Mouse (Mus musculus) heart, embryonic 14.5 days (tissue): Measurements from ENCODE around the gene Slc26a9. TPM values are rescaled to one million over a fixed set of nuclear protein-coding genes. Genes with fewer than 3 reads are reported as not detected.

Source experiments
- ATAC-seq: fragments of 200-750 bp; cut with Nextera tagmentation; 2 replicates; pipeline ENCODE4 v1.8.0; 2017; ENCODE audit warnings: low read depth, moderate TSS enrichment; ENCODE audit not compliant: insufficient number of reproducible peaks, insufficient read depth, low FRiP score
- H3K27ac ChIP-seq, 2 experiments: fragments of 200-500 bp in 1 of 2; fragments of 300-500 bp in 1 of 2; sonication (generic) in 1 of 2; replicated peaks in 1 of 2; 2 replicates each; pipeline ENCODE4 v1.5.1; 2012 to 2014; ENCODE audit warnings: low read depth in 2 of 2, low read length in 2 of 2, control low read depth in 1 of 2, mild to moderate bottlenecking in 1 of 2, mixed read lengths in 1 of 2; ENCODE audit not compliant: control insufficient read depth in 1 of 2, insufficient read depth in 1 of 2
- H3K27me3 ChIP-seq: fragments of 300-500 bp; sonication (generic); 2 replicates; pipeline ENCODE4 v1.6.1; 2014; ENCODE audit warnings: mild to moderate bottlenecking, low read length, control low read depth; ENCODE audit not compliant: control insufficient read depth, insufficient read depth
- H3K36me3 ChIP-seq: fragments of 300-500 bp; sonication (generic); 2 replicates; pipeline ENCODE4 v1.6.1; 2014; ENCODE audit warnings: mild to moderate bottlenecking, control low read depth, low read length, mixed read lengths; ENCODE audit not compliant: control insufficient read depth, insufficient read depth
- H3K4me1 ChIP-seq, 2 experiments: fragments of 200-500 bp in 1 of 2; fragments of 300-500 bp in 1 of 2; sonication (generic) in 1 of 2; 2 replicates each; pipeline ENCODE4 v1.6.1; 2012 to 2014; ENCODE audit warnings: low read length in 2 of 2, control low read depth in 1 of 2, mixed read lengths in 1 of 2; ENCODE audit not compliant: control insufficient read depth in 2 of 2, insufficient read depth in 2 of 2
- H3K4me2 ChIP-seq: fragments of 300-500 bp; sonication (generic); 2 replicates; pipeline ENCODE4 v1.6.1; 2014; ENCODE audit warnings: mild to moderate bottlenecking, low read length
- H3K4me3 ChIP-seq, 2 experiments: fragments of 200-500 bp in 1 of 2; fragments of 300-500 bp in 1 of 2; sonication (generic) in 1 of 2; 2 replicates each; pipeline ENCODE4 v1.5.1; 2012 to 2014; ENCODE audit warnings: low read length in 2 of 2, mild to moderate bottlenecking in 2 of 2, control low read depth in 1 of 2, low read depth in 1 of 2, moderate library complexity in 1 of 2; ENCODE audit not compliant: control insufficient read depth in 1 of 2, insufficient read depth in 1 of 2
- H3K9ac ChIP-seq: fragments of 300-500 bp; sonication (generic); 2 replicates; pipeline ENCODE4 v1.6.1; 2014; ENCODE audit warnings: mild to moderate bottlenecking, low read length
- H3K9me3 ChIP-seq: fragments of 300-500 bp; sonication (generic); 2 replicates; pipeline ENCODE4 v1.6.1; 2016; ENCODE audit warnings: low read length, control low read depth; ENCODE audit not compliant: control insufficient read depth
- WGBS: fragments of 180-500 bp; shearing (Covaris S2); extraction: QIAGEN DNeasy Blood & Tissue Kit; methylation state at CpG from one replicate; pipeline ENCODE4 v1.1.7; 2014; 5-methylcytosine and 5-hydroxymethylcytosine counted together
- polyA plus RNA-seq: library from polyadenylated mRNA; unstranded; fragments of >200 nt; fragmentation: Nextera tagmentation; extraction: Ambion mirVana; gene quantifications from 2 replicates; pipeline ENCODE4 v1.2.1, GENCODE M21; 2014

Gene Slc26a9
- polyA plus RNA-seq, 1 experiment from 2014 or later, result 0.23 TPM

DNA sequence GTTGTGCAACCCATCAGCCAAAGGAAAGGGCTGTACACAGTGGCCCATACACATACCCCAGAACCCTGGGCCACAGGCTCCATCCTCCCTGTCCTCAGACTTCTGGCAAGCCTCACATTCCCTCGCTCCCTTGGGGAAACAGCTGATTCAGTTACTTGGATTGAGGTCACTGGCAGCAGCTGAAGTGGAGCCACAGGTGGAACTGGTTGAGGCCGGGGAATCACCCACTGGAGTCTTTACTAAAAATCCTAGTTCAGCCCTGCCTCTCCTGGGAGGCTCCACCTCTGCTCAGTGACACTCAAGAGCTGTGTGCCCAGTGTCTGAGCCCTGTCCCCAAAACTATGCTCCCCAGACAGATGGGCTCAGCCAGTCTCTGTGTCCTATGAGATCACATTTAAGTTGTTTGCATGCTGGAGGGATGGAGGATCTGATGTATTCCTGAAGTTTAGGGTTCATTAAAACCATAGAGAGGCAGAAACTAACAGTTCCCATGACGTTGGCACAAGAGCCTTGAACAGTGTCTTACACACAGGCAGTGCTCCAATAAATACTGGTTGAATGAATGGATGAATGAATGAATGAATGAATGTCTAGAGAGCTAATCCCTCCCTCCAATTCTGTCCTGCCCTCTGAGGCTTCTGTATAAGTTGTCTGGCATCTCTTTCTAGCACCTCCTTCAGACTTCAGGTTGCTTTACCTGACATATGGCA is 7.5 kb downstream of the Slc26a9 start:
- 81% methylated on average over 3 of the region's 3 CpGs for WGBS
- H3K36me3 ChIP-seq, result no peaks in the 10 kb centered on the region
- H3K4me1 ChIP-seq, result peaks cover 20 to 31% of the 10 kb centered on the region in 2 experiments
- peaks cover 5% of the 10 kb centered on the region; the same call in 1 of the 2 replicates for H3K27me3 ChIP-seq
- H3K9me3 ChIP-seq, result no peaks in the 10 kb centered on the region
- ATAC-seq, result no peak
- H3K4me3 ChIP-seq, result no peak overlapping the region
- 0 out of 4 replicates have a peak overlapping the region, but pooled peaks of 1 of the 2 experiments have one; percentile 9 for H3K27ac ChIP-seq
- no peak overlapping the region for H3K9ac ChIP-seq
- no peak overlapping the region for H3K4me2 ChIP-seq

DNA sequence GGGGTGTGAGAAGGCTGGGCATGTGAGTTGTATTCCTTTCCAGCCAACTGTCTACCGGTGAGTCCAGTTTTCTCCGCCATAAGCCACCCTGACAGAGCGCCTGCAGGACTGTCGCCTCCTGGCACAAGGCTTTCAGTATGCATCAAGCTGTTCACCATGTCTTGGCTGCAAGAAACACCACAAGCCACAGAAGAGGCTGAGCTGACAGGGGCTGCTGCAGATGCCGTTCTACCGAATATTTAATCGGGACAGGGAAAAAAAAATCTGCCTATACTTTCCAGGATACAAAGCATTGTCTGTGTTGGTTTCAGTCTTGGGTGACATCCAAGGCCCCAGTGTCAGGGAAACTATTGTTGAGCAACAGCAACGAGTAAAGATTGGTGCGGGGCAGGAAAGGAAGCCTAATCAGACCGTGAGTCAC is 8.1 kb downstream of the Slc26a9 start:
- WGBS, result 66% methylated on average over 10 of the region's 10 CpGs
- no peak overlapping the region for H3K9ac ChIP-seq
- H3K27ac ChIP-seq, result 0 out of 4 replicates have a peak overlapping the region, but pooled peaks of 1 of the 2 experiments have one; percentile 9
- H3K27me3 ChIP-seq, result peaks cover 5% of the 10 kb centered on the region; the same call in 1 of the 2 replicates
- H3K4me1 ChIP-seq, result peaks cover 20 to 31% of the 10 kb centered on the region in 2 experiments
- H3K4me3 ChIP-seq, result no peak overlapping the region
- no peaks in the 10 kb centered on the region for H3K36me3 ChIP-seq
- no peaks in the 10 kb centered on the region for H3K9me3 ChIP-seq
- ATAC-seq, result no peak
- H3K4me2 ChIP-seq, result 0 out of 2 replicates have a peak overlapping the region, but pooled peaks have one; percentile 6

DNA sequence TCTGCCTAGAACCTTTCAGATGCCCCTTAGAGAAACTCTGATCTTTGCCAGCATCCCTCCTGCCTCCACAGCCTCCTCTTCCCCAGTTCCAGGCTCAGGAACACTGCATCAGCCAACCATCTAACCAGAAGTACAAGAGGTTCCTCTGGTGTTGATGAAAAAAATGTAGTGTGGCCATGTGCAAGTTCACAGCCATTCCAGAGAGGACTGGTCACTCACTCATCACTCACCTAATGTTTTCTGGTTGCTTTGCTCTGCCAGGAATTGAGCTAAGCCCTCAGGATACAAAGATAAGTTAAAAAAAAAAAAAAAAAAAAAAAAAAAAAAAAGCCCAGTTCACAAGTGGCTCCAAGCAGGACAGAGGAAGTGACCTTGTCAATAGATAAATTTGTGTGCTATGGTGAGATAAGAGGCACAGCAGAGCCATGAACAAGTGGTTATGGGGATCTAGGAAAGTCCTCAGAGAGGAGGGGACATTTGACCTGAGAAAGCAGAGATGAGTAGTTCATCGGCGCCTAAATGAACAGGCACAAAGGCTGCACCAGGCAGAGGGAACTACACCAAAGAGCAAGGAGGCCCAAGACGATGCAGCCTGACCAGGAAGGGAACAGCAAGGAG is 10.5 kb downstream of the Slc26a9 start:
- H3K4me3 ChIP-seq, result no peak overlapping the region
- H3K36me3 ChIP-seq, result no peaks in the 10 kb centered on the region

DNA sequence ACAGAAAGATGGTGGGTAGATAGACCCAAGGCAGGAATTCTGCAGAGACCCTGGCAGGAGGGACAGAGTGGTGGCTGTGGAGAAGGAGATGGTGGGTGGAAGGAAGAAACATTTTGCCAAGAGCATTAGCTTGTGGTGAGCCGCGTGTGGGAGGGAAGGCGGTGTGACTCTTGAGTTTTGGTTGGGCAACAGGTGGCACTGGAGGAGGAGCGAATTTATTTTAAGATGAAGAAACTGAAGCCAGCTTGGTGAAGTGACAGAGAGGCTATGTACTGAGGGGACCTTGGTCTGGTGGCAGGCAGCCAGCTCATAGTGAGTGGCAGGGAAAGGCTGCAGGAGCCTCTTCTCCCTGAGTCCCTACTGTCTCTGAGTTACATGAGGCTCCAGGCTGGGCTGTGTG is 11.1 kb downstream of the Slc26a9 start:
- Histone ChIP-seq H3K27ac (peak overlapping the region in 1 of 2 experiments; percentile 41; a peak in 2 of 4 replicates), H3K9ac (no peak overlapping the region), H3K9me3 (no peaks in the 10 kb centered on the region), H3K36me3 (no peaks in the 10 kb centered on the region), H3K4me2 (no peak overlapping the region), H3K4me1 (peaks cover 24 to 31% of the 10 kb centered on the region in 2 experiments), H3K4me3 (no peak overlapping the region), H3K27me3 (no peaks in the 10 kb centered on the region)
- 58% methylated on average over 4 of the region's 4 CpGs for WGBS
- ATAC-seq, result no peak

More for the DNA sequence above, 10.5 kb downstream of the Slc26a9 start:
- Histone ChIP-seq H3K4me2 (no peak overlapping the region), H3K4me1 (peaks cover 21 to 31% of the 10 kb centered on the region in 2 experiments), H3K9me3 (no peaks in the 10 kb centered on the region), H3K9ac (no peak overlapping the region), H3K27ac (peak overlapping the region in 1 of 2 experiments; percentile 41; a peak in 2 of 4 replicates), H3K27me3 (peaks cover 2% of the 10 kb centered on the region; the same call in 1 of the 2 replicates)
- no peak for ATAC-seq
- 21% methylated on average over 3 of the region's 3 CpGs for WGBS

DNA sequence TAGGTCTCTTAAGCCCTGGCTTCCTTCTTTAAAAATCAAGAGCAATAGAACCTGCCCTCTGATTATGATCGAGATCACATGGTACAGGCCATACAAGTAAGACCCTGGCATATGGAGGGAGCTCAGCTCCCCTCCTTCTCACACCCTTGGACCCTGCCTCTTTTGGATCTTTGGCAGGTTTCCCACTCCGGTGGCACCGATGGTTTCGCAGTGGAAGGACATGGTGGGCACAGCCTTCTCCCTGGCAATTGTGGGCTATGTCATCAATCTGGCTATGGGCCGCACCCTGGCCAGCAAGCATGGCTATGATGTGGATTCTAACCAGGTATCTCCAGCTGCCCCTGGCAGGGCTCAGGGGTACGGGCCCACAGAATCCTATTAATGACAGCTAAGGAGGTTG is 13.4 kb downstream of the Slc26a9 start:
- no peak for ATAC-seq
- Histone ChIP-seq H3K27ac (no peak overlapping the region), H3K27me3 (no peaks in the 10 kb centered on the region), H3K4me2 (no peak overlapping the region), H3K4me3 (no peak overlapping the region), H3K9me3 (no peaks in the 10 kb centered on the region), H3K36me3 (no peaks in the 10 kb centered on the region), H3K9ac (no peak overlapping the region), H3K4me1 (peaks cover 22 to 28% of the 10 kb centered on the region in 2 experiments)
- 91% methylated on average over 6 of the region's 6 CpGs for WGBS

DNA sequence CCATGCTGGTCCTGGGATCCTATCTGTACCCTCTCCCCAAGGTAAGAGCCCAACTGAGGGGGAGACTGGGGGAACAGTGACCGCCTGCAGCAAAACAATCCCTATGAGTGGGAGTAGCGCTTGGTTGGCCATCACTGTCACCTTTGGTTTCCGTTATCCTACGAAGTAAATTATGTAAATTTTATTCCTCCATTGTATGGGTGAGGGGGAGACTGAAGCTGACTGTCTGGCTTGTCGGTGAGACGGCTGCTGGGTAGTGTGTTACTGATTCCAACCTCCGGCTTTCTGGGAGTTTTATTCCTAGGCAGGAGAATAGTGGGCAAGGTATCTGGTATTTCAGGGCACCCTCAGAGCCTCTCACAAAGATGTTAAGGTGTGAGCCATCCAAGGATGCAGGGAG is 15.0 kb downstream of the Slc26a9 start:
- Histone ChIP-seq H3K4me2 (no peak overlapping the region), H3K36me3 (no peaks in the 10 kb centered on the region), H3K9ac (no peak overlapping the region), H3K4me1 (peaks cover 18 to 26% of the 10 kb centered on the region in 2 experiments), H3K27ac (no peak overlapping the region), H3K27me3 (no peaks in the 10 kb centered on the region), H3K9me3 (no peaks in the 10 kb centered on the region), H3K4me3 (no peak overlapping the region)
- no peak for ATAC-seq
- 78% methylated on average over 7 of the region's 7 CpGs for WGBS

DNA sequence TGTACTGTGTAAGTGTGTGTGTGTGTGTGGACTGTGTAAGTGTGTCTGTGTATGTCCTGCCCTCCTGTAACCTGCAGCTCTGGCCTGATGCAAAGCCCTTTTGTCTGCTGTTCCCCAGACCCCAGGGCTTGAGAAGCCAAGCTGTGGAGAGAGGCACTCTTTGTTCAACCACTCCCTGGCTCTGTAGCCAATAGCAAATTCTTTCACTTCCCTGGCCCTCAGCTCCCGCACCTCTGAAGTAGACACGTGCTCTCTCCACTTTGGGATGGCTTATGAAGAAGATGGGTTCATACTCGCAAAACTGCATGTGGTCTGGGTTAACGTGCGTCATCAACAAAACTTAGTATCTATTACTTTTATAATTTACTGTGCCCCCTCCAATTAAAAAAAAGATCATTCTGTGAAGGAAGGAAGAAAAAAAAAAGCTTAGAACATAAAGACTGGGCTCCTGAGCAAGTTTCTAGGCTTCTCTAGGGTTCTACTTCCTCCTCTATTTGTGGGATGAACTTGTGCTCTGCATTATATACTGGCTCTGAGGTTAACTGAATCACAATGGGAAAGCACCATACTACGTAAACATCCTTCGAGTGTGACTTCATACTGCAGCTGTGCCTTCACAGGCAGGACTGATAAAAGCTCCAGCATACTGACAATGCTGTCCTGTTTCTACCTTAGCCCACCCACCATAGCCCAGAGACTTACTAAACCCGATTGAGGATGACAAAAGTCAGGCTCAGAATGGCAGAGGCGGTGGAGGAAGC is 16.0 kb downstream of the Slc26a9 start:
- Histone ChIP-seq H3K4me2 (no peak overlapping the region), H3K4me1 (peaks cover 7 to 18% of the 10 kb centered on the region in 2 experiments), H3K4me3 (no peak overlapping the region), H3K9ac (no peak overlapping the region), H3K36me3 (no peaks in the 10 kb centered on the region), H3K27me3 (no peaks in the 10 kb centered on the region), H3K9me3 (no peaks in the 10 kb centered on the region), H3K27ac (no peak overlapping the region)
- no peak for ATAC-seq
- WGBS, result 54% methylated on average over 9 of the region's 9 CpGs
